Mouse (Mus musculus): Measurements from ENCODE around the gene Dis3l2. TPM values are rescaled to one million over a fixed set of nuclear protein-coding genes. Genes with fewer than 3 reads are reported as not detected.

Dis3l2 gene
- total and polyA plus RNA-seq, 3 experiments = 12.4 to 17.4 (median 16.5) TPM

- Histone ChIP-seq H3K27me3 (replicated peaks) (no peaks in the 10 kb centered on the region), H3K9ac (ENCODE audit: insufficient read depth, low read depth) (no peak overlapping the region), H3K4me2 (ENCODE audit: insufficient read depth, low read depth, poor library complexity, severe bottlenecking) (no peak overlapping the region), H3K27ac (ENCODE audit: insufficient read depth, low read depth) (no peak overlapping the region), H3K4me3 (replicated peaks in 1 of 3; ENCODE audit: low read depth in 2 of 3, low read length in 2 of 3, poor library complexity in 1 of 3) (no peak overlapping the region), H3K36me3 (replicated peaks in 1 of 2; ENCODE audit: control insufficient read depth in 1 of 2, insufficient read depth in 1 of 2, low read length in 1 of 2) (peaks cover 0 to 6% of the 10 kb centered on the region in 2 experiments), H3K9me3 (replicated peaks; ENCODE audit: low read length) (no peaks in the 10 kb centered on the region), H3K4me1 (ENCODE audit: control insufficient read depth in 1 of 2, insufficient read depth in 2 of 2) (0 out of 4 replicates have a peak, but pooled peaks cover 0 to 3% of the 10 kb centered on the region in 2 experiments), H3K79me2 (replicated peaks; ENCODE audit: control insufficient read depth, extremely low read depth, insufficient read depth, poor library complexity, severe bottlenecking) (no peaks in the 10 kb centered on the region; the same call in 1 of the 2 replicates)
- DNase-seq (ENCODE audit: extremely low read depth) = no peak
- TF ChIP-seq RAD21 (IDR thresholded peaks at IDR 0.05; ENCODE audit: low read depth, low read length) = no peak
- TF ChIP-seq RCOR1 (conservative IDR thresholded peaks at IDR 0.05; ENCODE audit: low read depth, low read length) = no peak
- no peak for TF ChIP-seq POLR2A (IDR thresholded peaks at IDR 0.05; ENCODE audit: low read depth, low read length)
- TF ChIP-seq GABPA (IDR thresholded peaks at IDR 0.05; ENCODE audit: insufficient replicate concordance, low read depth, low read length) = no peak
- TF ChIP-seq UBTF (IDR thresholded peaks at IDR 0.05; ENCODE audit: low read depth, low read length) = no peak
- TF ChIP-seq E2F4 (IDR thresholded peaks at IDR 0.05; ENCODE audit: insufficient replicate concordance, low read depth, low read length) = no peak
- no peak for TF ChIP-seq MAX (IDR thresholded peaks at IDR 0.05; ENCODE audit: low read length)
- no peak for TF ChIP-seq NELFE (IDR thresholded peaks at IDR 0.05; ENCODE audit: low read depth, low read length)
- TF ChIP-seq SIN3A (IDR thresholded peaks at IDR 0.05; ENCODE audit: low read length) = no peak
- no peak for TF ChIP-seq TBP (conservative IDR thresholded peaks at IDR 0.05; ENCODE audit: low read depth, low read length)
- in situ Hi-C loops (cut with MboI; ENCODE audit: low pct_ligation_motif_present, low pct_unique_long_range_greater_than_20kb, low sequenced_read_pairs) (no loop called here), dilution Hi-C loops (cut with MboI; ENCODE audit: extremely low pct_ligation_motif_present, extremely low pct_unique_long_range_greater_than_20kb, low sequenced_read_pairs) (no loop called here)
Observed at GRCm38 (mm10) chr1:86719391-86719790, 15.8 kb downstream of the Dis3l2 start.

GRCm38 (mm10) chr1:86733160-86733821, 29.7 kb downstream of the Dis3l2 start:
- H3K4me3 ChIP-seq (replicated peaks in 1 of 3; ENCODE audit: low read depth in 2 of 3, low read length in 2 of 3, poor library complexity in 1 of 3) = no peak overlapping the region
- in situ Hi-C loops (cut with MboI; ENCODE audit: low pct_ligation_motif_present, low pct_unique_long_range_greater_than_20kb, low sequenced_read_pairs) = no loop called here
- dilution Hi-C loops (cut with MboI; ENCODE audit: extremely low pct_ligation_motif_present, extremely low pct_unique_long_range_greater_than_20kb, low sequenced_read_pairs) = no loop called here
- H3K4me2 ChIP-seq (ENCODE audit: insufficient read depth, low read depth, poor library complexity, severe bottlenecking) = peak overlapping the region; percentile 36; the same call in 1 of the 2 replicates
- H3K4me1 ChIP-seq (ENCODE audit: control insufficient read depth in 1 of 2, insufficient read depth in 2 of 2) = peaks cover 0 to 7% of the 10 kb centered on the region in 2 experiments; a peak in 3 of 4 replicates
- H3K9ac ChIP-seq (ENCODE audit: insufficient read depth, low read depth) = no peak overlapping the region
- H3K27ac ChIP-seq (ENCODE audit: insufficient read depth, low read depth) = no peak overlapping the region
- no peaks in the 10 kb centered on the region for H3K27me3 ChIP-seq (replicated peaks)
- no peaks in the 10 kb centered on the region for H3K36me3 ChIP-seq (replicated peaks in 1 of 2; ENCODE audit: control insufficient read depth in 1 of 2, insufficient read depth in 1 of 2, low read length in 1 of 2)
- H3K9me3 ChIP-seq (replicated peaks; ENCODE audit: low read length) = no peaks in the 10 kb centered on the region
- H3K79me2 ChIP-seq (replicated peaks; ENCODE audit: control insufficient read depth, extremely low read depth, insufficient read depth, poor library complexity, severe bottlenecking) = no peaks in the 10 kb centered on the region
- no peak for TF ChIP-seq MAX (IDR thresholded peaks at IDR 0.05; ENCODE audit: low read length)
- no peak for TF ChIP-seq ZC3H11A (IDR thresholded peaks at IDR 0.05; ENCODE audit: low read depth, low read length)
- no peak for TF ChIP-seq USF2 (conservative IDR thresholded peaks at IDR 0.05; ENCODE audit: low read depth, low read length)
- TF ChIP-seq NELFE (IDR thresholded peaks at IDR 0.05; ENCODE audit: low read depth, low read length) = no peak
- no peak for TF ChIP-seq RAD21 (IDR thresholded peaks at IDR 0.05; ENCODE audit: low read depth, low read length)
- DNase-seq (ENCODE audit: extremely low read depth) = peak; percentile 12

DNA sequence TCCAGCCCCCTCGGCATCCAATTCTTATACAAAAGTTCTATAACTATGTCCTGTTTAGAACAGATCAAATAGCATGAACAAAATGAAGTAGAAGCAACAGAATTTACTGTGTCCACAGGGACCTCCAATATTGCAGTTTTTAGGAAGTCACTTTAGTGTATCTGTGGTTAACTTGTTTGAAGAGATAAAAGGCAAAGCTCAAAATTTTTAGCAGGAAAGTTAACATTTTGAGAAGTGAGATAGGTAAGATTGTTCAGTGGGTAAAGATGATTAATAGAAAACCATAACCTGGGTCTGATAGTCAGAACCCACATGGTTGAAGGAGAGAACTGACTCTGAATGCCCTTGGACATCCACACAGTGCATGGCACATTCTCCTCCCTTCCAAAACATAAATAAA, 32.8 kb downstream of the Dis3l2 start:
- Histone ChIP-seq H3K9ac (ENCODE audit: insufficient read depth, low read depth) (no peak overlapping the region), H3K27ac (ENCODE audit: insufficient read depth, low read depth) (no peak overlapping the region), H3K4me1 (ENCODE audit: control insufficient read depth in 1 of 2, insufficient read depth in 2 of 2) (peaks cover 0 to 7% of the 10 kb centered on the region in 2 experiments; a peak in 3 of 4 replicates), H3K9me3 (replicated peaks; ENCODE audit: low read length) (no peaks in the 10 kb centered on the region), H3K79me2 (replicated peaks; ENCODE audit: control insufficient read depth, extremely low read depth, insufficient read depth, poor library complexity, severe bottlenecking) (no peaks in the 10 kb centered on the region), H3K27me3 (replicated peaks) (no peaks in the 10 kb centered on the region), H3K4me2 (ENCODE audit: insufficient read depth, low read depth, poor library complexity, severe bottlenecking) (no peak overlapping the region), H3K4me3 (replicated peaks in 1 of 3; ENCODE audit: low read depth in 2 of 3, low read length in 2 of 3, poor library complexity in 1 of 3) (no peak overlapping the region), H3K36me3 (replicated peaks in 1 of 2; ENCODE audit: control insufficient read depth in 1 of 2, insufficient read depth in 1 of 2, low read length in 1 of 2) (peaks cover 0 to 4% of the 10 kb centered on the region in 2 experiments)
- no peak for TF ChIP-seq USF1 (IDR thresholded peaks at IDR 0.05; ENCODE audit: low read depth, low read length)
- TF ChIP-seq ETS1 (conservative IDR thresholded peaks at IDR 0.05; ENCODE audit: low read depth, low read length) = no peak
- no peak for TF ChIP-seq MAFK (IDR thresholded peaks at IDR 0.05; ENCODE audit: insufficient replicate concordance, low read length)
- dilution Hi-C loops (cut with MboI; ENCODE audit: extremely low pct_ligation_motif_present, extremely low pct_unique_long_range_greater_than_20kb, low sequenced_read_pairs) = no loop called here
- in situ Hi-C loops (cut with MboI; ENCODE audit: low pct_ligation_motif_present, low pct_unique_long_range_greater_than_20kb, low sequenced_read_pairs) = no loop called here
- no peak for DNase-seq (ENCODE audit: extremely low read depth)

All from CH12.LX (cell line).